Mouse (Mus musculus) bone marrow macrophage, adult 2 months (primary cell): ENCODE measurements around the gene Ahdc1.

ENCODE experiments used
- CTCF ChIP-seq: IDR thresholded peaks from 2 replicates; pipeline ENCODE4 v1.5.1; 2012; ENCODE audit warnings: low read depth, mild to moderate bottlenecking, low read length, moderate library complexity
- POLR2A ChIP-seq: IDR thresholded peaks from 2 replicates; pipeline ENCODE4 v1.6.1; 2012; ENCODE audit warnings: mild to moderate bottlenecking, low read depth, low read length, borderline replicate concordance

GRCm38 (mm10) chr4:133118775-133119375, 107.8 kb downstream of the Ahdc1 start:
- no peak for TF ChIP-seq CTCF
- no peak for TF ChIP-seq POLR2A
